Mouse (Mus musculus) heart, adult 2 months (tissue): ENCODE measurements around the gene G430095P16Rik.

Experiments used
- CTCF ChIP-seq: fragments of 200-600 bp; IDR thresholded peaks from 2 replicates; pipeline ENCODE4 v1.8.1; 2022; ENCODE audit warnings: antibody characterized with exemption, mild to moderate bottlenecking, moderate library complexity
- EP300 ChIP-seq: fragments of 200-500 bp; IDR thresholded peaks from 2 replicates; pipeline ENCODE4 v1.6.1; 2011; ENCODE audit warnings: low read depth, low read length, control low read depth; ENCODE audit not compliant: insufficient read depth
- POLR2A ChIP-seq: fragments of 200-500 bp; IDR thresholded peaks from 2 replicates; pipeline ENCODE4 v1.6.1; 2011; ENCODE audit warnings: mild to moderate bottlenecking, low read depth, low read length, control low read depth; ENCODE audit not compliant: insufficient read depth

- TF ChIP-seq POLR2A = no peak
- no peak for TF ChIP-seq CTCF
- TF ChIP-seq EP300 = no peak
Measured at GRCm38 (mm10) chr8:84698288-84698687, 24.5 kb upstream of the G430095P16Rik start.
